Mouse (Mus musculus): ENCODE measurements around the gene Scrn2.

Gene Scrn2

DNA sequence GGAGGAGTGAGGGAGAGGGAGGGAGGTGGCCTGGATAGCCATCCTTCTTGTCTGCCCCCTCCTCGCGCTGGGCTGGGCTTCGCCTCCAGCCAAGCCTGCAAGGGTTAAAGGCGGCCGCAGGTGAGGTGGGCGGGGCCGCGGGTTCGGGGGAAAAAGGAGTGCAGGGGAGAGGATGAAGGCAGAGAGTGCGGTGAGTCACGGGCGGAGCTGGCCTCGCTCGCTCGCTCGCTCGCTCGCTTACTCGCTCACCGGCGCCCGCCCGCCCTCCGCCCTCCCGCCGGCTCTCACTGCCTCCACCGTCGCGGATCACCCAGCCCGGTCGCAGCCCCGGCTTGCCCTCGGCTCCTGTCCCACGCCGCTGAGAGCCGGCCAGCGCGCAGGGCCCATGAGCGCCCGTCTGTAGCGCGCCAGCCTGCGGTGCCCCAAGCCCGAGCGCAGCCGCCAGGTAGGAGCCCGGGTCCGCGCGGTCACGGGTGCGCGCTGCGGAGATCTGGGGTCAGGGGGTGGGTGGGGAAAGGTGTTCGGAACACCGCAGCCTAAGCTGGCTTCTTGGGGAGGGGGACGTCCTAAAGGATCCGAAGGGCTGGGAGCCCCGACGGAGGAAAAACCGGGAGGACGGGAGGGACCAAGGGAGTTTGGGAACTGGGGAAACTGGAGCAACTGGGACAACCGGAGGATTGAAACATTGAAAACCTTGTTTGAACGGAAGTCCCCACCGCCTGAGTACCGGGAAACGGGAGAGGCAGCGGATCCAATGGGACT is 11.0 kb upstream of the Scrn2 start:
- no peak for DNase-seq

- no peak for DNase-seq
These were observed 10.4 kb upstream of the Scrn2 start for GRCm38 (mm10) chr11:97019345-97019708.

GRCm38 (mm10) chr11:97021121-97021765 is 8.5 kb upstream of the Scrn2 start:
- DNase-seq, result no peak

- DNase-seq, result peak; percentile 75
These were observed 7.8 kb upstream of the Scrn2 start for GRCm38 (mm10) chr11:97021873-97022484.

- DNase-seq, result no peak
These were observed 4.8 kb upstream of the Scrn2 start for GRCm38 (mm10) chr11:97024977-97025376.

DNA sequence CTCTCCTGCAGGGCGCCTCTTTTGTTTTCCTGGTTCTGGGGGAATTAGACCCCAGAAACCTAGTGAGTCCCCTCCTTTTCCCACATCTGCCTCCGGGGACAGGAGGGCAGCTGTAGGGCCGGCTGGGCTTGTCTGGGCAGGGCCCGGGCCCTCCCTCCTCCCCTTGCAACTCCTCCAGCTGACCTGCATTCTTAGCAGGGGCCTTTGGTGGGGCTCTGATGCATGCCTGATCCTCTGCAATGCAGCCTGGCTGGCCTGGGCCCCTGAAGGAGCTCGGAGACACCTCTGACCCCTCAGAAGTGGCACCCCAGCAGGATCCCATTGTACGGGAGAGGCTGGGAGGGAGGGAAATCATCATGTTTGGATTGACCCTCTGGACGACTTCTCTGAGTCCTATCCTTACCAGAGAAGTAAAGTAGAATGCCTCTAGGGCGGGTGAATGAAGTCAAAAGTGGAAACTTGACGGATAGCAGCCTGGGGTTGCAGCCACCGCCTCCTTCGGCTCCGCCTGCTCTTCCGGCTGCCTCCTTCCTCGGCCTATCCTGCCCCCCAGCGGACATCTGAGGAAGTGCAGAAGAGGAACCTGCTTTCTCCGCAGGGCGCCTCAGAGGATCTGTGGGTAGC is 3.9 kb upstream of the Scrn2 start:
- DNase-seq, result peak; percentile 89

- DNase-seq, result no peak
These were observed 688 bp downstream of the Scrn2 start for GRCm38 (mm10) chr11:97030426-97030825.

- DNase-seq, result no peak
These were observed 2.2 kb downstream of the Scrn2 start for GRCm38 (mm10) chr11:97031977-97032376.

GRCm38 (mm10) chr11:97032499-97032898 is 2.8 kb downstream of the Scrn2 start:
- DNase-seq, result no peak

- no peak for DNase-seq
These were observed 4.0 kb downstream of the Scrn2 start for GRCm38 (mm10) chr11:97033781-97034180.

DNA sequence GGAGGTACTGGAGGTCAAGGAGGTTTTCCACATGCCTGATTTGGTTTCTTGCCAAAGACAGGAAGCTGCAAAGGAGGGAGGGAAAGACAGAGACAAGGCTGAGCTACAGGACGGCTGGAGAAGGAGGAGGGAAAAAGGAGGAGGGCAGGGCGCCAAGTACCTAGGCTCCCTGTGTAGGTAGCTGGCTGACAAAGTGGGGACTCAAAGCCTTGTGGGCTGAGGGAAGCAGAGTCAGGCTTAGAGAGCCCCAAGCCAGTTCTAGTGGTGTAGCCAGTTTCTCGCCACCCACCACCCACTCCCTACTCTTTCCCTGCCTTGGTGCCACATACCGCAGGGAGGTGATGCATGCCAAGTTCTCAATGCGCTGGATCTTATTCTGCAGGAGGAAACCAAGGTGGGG is 6.4 kb downstream of the Scrn2 start:
- no peak for DNase-seq

GRCm38 (mm10) chr11:97038881-97039280 is 9.1 kb downstream of the Scrn2 start:
- DNase-seq, result no peak

DNA sequence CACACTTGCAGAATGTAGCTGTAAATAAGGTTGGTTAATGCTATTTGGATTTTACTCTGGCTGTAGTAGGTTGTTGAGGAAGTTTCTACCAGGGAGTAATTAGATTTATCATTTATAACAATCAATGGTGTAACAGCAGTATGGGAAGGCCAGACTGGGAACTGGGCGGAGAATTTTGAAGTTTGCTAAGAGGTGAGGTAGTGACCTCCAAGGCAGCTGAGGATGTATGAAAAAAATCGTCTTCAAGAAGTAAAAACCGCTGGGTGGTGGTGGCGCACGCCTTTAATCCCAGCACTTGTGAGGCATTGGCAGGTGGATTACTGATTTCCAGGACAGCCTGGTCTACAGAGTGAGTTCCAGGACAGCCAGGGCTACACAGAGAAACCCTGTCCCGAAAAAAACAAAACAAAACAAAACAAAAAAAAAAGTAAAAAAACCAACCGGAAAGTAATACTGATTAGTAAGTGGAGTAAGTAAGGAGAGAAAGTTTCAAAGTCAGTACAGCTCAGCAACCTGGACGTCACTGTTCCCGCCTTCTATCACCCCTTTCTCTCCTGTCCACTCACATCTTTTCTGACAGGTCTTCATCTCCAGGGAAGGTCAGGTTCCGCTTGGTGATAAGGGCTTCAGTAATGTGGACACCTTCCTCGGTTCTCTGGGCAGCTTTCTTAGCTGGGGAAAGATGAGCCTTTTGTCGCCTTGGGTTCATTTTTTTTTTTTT is 10.7 kb downstream of the Scrn2 start:
- no peak for DNase-seq

- peak; percentile 96 for DNase-seq
These were observed 11.5 kb downstream of the Scrn2 start, which contains the start of the genes Lrrc46 and Mrpl10 for GRCm38 (mm10) chr11:97041022-97041899. Lrrc46 (minus strand) TSS chr11:97041407. Mrpl10 (plus strand) TSS chr11:97041560.

DNA sequence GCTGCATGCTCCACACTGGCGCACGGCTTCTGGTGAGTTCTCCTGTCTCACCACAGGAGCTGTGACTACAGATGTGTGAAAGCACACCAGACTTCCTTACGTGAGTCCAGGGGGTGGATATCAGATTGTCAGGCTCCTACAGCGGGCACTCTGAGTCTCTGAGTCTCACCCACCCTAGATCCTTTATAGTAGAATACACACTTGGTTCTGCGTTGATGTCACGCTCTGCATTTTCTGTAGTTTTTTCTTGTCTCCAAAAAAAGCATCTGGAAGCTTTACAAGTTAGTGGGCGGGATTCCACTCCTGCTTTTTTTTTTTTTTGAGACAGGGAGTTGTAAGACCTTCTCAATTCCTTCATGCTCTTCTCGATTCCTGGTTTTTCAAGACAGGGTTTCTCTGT is 15.2 kb downstream of the Scrn2 start:
- no peak for DNase-seq

DNA sequence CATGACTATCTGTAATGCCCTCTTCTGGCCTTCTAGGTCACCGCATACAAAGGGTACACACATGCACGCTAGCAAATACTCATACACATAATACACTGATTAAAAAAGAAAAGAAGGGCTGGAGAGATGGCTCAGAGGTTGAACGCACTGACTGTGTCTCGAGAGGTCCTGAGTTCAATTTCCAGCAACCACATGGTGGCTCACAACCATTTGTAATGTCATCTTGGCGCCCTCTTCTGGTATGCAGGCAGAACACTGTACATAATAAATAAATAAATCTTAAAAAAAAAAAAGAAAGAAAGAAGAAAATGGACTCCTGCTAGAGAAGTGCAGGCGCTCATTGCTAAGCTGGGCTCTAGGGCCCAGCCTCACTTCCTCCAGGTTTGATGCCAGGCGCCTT is 16.1 kb downstream of the Scrn2 start:
- DNase-seq, result no peak

DNA sequence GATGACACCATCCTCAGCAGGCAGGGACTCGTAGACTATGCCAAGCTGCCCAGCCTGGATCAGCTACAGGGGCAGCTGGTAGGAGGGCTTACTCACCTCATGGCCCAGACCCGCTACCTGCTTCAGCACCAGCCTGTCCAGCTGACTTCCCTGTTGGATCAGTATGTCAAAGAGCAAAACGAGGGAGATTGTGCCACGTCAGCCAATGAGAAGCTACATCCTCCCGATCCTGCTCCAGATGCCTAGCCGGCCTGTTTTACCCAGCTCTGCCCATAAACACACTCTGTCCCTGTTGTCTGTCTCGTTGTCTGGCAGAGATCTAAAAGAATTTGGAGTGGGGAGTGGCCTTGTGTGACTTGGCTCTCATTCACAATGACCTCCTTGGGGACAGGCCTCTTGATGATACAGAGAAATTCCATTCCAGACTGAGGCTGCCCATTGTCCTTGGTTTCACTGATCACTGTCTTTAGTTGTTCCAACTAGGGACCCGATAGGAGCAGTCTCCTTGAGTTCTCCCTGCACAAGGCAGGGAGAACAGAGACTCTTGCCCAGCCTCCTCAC is 18.4 kb downstream of the Scrn2 start:
- no peak for DNase-seq

DNA sequence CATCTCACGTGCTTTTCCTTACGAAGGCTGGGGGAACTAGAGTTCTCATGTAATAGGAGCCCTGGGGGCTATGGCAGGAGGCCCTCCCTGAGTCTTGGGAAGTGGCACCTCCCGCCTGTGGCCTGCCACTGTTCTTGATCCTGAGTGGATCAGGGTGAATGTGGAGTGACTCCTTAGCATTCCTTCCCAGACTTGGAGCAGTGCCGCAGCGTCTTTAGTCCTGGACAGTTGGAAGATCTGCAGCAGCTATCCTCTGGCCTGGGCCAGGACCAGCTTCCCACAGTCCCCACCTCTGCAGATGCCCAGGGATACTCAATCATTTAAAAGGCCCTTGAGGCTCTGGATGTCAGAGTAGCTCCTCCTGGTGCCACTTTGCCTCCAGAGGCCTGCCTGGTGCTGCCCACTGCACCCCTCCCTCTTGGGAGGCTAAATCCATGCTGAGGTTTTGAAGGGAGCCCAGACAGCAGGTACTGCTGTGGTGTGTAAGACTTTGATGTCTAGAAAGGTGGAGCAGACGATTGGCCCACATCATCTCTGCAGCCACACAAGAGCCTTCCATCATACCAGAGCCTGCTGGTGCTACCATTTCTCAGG is 19.9 kb downstream of the Scrn2 start:
- no peak for DNase-seq

DNA sequence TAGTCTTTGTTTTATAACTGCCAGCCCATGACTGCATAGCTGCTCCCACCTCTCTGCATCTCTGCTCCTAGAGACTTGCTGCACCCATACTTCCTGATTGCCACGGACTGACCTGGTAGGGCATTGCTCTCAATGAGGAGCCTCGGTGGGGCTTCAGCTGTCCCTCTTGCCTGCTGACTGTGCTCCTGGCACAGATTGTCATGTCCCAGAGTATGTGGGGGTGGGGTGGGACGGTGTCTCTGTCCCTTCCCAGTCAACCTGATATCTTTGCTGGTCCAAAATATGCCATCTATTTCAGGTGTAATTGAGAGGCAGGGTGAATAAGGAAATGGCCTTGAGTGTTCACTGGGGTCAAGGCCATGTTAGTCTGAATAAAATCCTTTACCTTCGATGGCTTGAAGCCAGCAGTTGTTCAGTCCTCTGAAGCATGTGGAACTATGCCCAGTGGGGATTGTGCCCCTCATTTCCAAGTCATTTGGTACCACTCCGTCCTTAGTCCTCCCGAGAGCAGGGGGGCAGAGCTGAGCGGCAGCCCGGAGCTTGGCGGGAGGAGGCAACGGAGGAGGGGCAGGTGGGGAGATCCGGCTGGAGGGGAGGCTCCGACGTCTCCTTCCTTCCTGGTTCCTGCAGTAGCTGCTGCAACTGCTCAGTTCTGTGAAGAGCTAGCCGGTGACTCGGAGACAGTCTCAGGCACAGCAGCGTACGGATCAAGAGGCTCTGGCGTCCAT is 20.6 kb downstream of the Scrn2 start, which contains the start of gene Osbpl7:
Gene Osbpl7 (plus strand): TSS at position 413 of the 728 bp plus-strand sequence.
- peak; percentile 83 for DNase-seq

DNA sequence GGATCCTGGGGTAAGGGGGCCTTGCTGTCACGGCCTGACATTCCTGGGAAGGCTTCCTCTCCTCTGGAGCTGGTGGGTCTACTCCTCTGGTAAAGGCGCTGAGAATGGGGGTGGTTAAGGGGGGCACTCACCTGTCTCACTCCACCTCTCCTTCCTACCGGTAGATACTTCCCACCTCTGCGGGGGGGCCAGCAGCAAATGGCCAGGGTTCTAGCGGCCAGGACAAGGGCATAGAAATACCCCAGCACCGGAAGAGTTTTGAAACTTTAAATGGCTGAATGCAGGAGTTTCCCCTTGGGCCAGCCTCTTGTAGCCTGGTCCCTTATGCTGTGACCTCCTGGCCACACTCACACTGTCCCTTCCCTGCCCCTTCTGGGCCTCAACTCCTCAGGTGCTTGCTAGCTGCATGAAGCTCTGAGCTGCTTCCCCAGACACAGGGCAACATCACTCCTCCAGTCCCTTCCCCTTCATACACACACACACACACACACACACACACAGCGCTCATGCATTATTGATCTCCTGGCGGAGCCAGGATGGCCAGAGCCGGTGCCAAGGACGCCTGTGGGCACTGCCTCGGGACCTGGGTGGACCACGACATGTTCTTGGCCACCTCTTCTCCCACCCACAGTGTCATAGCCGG is 21.3 kb downstream of the Scrn2 start:
- DNase-seq, result peak; percentile 30

Data from right cerebral cortex, postnatal 4 days (tissue).